Mouse (Mus musculus): Measurements from ENCODE around the gene Ttc7b.

DNA sequence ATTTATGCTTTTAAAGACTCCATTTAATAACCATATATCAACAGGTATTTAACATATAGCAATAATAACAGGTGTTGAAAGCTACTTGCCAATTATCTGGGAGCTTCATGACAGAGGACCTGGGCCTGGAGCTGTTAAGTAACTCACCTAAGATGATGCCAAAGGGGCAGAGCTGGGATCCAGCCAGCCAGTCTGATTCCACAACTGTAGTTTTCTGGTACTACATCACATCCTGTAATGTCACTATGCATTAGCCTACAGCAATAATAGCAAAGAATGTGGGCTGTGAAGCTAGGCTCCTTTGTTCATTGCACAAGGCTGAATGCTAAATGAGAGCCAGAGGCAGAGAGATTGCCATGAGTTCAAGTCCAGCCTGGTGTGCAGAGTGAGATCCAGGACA lies 44.3 kb downstream of the Ttc7b start:
- TF ChIP-seq ZNF384 (IDR thresholded peaks at IDR 0.05; ENCODE audit: low read depth, low read length) (no peak), CHD2 (IDR thresholded peaks at IDR 0.05; ENCODE audit: low read depth, low read length) (no peak), ZC3H11A (IDR thresholded peaks at IDR 0.05; ENCODE audit: borderline replicate concordance, low read depth, low read length) (no peak), MAFK (IDR thresholded peaks at IDR 0.05; ENCODE audit: insufficient read depth, low read depth, low read length) (no peak), HCFC1 (IDR thresholded peaks at IDR 0.05; ENCODE audit: borderline replicate concordance, insufficient read depth, low read length) (no peak)
